Mouse (Mus musculus) heart, embryonic 13.5 days (tissue): ENCODE results near the gene Ddr2. TPM values are rescaled to one million over a fixed set of nuclear protein-coding genes. Genes with fewer than 3 reads are reported as not detected.

Experiments used
- ATAC-seq: fragments of 200-750 bp; cut with Nextera tagmentation; 2 replicates; pipeline ENCODE4 v1.8.0; 2017; ENCODE audit warnings: moderate TSS enrichment; ENCODE audit not compliant: insufficient number of reproducible peaks, low FRiP score, low TSS enrichment; ENCODE audit errors: extremely low read depth
- H3K27ac ChIP-seq: fragments of 300-500 bp; sonication (generic); replicated peaks from 2 replicates; pipeline ENCODE4 v1.5.1; 2015; ENCODE audit warnings: moderate library complexity, mild to moderate bottlenecking, inconsistent platforms
- H3K27me3 ChIP-seq: fragments of 300-500 bp; sonication (generic); replicated peaks from 2 replicates; pipeline ENCODE4 v1.6.1; 2015; ENCODE audit warnings: mild to moderate bottlenecking, inconsistent platforms
- H3K36me3 ChIP-seq: fragments of 300-500 bp; sonication (generic); 2 replicates; pipeline ENCODE4 v1.6.1; 2015; ENCODE audit warnings: mild to moderate bottlenecking, inconsistent platforms
- H3K4me1 ChIP-seq: fragments of 300-500 bp; sonication (generic); 2 replicates; pipeline ENCODE4 v1.6.1; 2015; ENCODE audit warnings: inconsistent platforms
- H3K4me2 ChIP-seq: fragments of 300-500 bp; sonication (generic); 2 replicates; pipeline ENCODE4 v1.6.1; 2015; ENCODE audit warnings: inconsistent platforms, mild to moderate bottlenecking, moderate library complexity
- H3K4me3 ChIP-seq: fragments of 300-500 bp; sonication (generic); 2 replicates; pipeline ENCODE4 v1.5.1; 2015; ENCODE audit warnings: moderate library complexity, mild to moderate bottlenecking, inconsistent platforms
- H3K9ac ChIP-seq: fragments of 300-500 bp; sonication (generic); 2 replicates; pipeline ENCODE4 v1.6.1; 2015; ENCODE audit warnings: inconsistent platforms, mild to moderate bottlenecking, moderate library complexity
- H3K9me3 ChIP-seq: fragments of 300-500 bp; sonication (generic); 2 replicates; pipeline ENCODE4 v1.6.1; 2016; ENCODE audit warnings: inconsistent platforms
- WGBS: fragments of 180-500 bp; shearing (Covaris S2); methylation state at CpG from one replicate; pipeline ENCODE4 v1.1.7; 2015; ENCODE audit warnings: mixed read lengths; 5-methylcytosine and 5-hydroxymethylcytosine counted together
- polyA plus RNA-seq: library from polyadenylated mRNA; unstranded; fragments of >200 nt; fragmentation: Nextera tagmentation; extraction: Ambion mirVana; gene quantifications from 2 replicates; pipeline ENCODE4 v1.2.1, GENCODE M21; 2015

Ddr2 gene
- polyA plus RNA-seq, 1 experiment from 2014 or later: 11.2 TPM

- H3K27me3 ChIP-seq: no peaks in the 10 kb centered on the region
- H3K4me1 ChIP-seq: no peaks in the 10 kb centered on the region
- H3K27ac ChIP-seq: no peak overlapping the region
- no peaks in the 10 kb centered on the region for H3K36me3 ChIP-seq
- H3K4me2 ChIP-seq: no peak overlapping the region
- peaks cover 4% of the 10 kb centered on the region; the same call in 1 of the 2 replicates for H3K9me3 ChIP-seq
- H3K4me3 ChIP-seq: no peak overlapping the region
- WGBS: 81% methylated on average over 11 of the region's 11 CpGs
- no peak overlapping the region for H3K9ac ChIP-seq
- ATAC-seq: no peak
These were observed 52.5 kb downstream of the Ddr2 start for GRCm38 (mm10) chr1:170058051-170058450.

GRCm38 (mm10) chr1:170057607-170058006 lies 53.0 kb downstream of the Ddr2 start:
- Histone ChIP-seq H3K4me2 (no peak overlapping the region), H3K9me3 (peaks cover 4% of the 10 kb centered on the region; the same call in 1 of the 2 replicates), H3K9ac (no peak overlapping the region), H3K27ac (no peak overlapping the region), H3K27me3 (no peaks in the 10 kb centered on the region), H3K4me1 (no peaks in the 10 kb centered on the region), H3K4me3 (no peak overlapping the region), H3K36me3 (no peaks in the 10 kb centered on the region)
- 71% methylated on average over 7 of the region's 7 CpGs for WGBS
- no peak for ATAC-seq

GRCm38 (mm10) chr1:170056921-170057320 lies 53.6 kb downstream of the Ddr2 start:
- 71% methylated on average over 3 of the region's 3 CpGs for WGBS
- no peak overlapping the region for H3K4me3 ChIP-seq

GRCm38 (mm10) chr1:170056214-170056613 lies 54.3 kb downstream of the Ddr2 start:
- Histone ChIP-seq H3K9ac (no peak overlapping the region), H3K9me3 (peaks cover 4% of the 10 kb centered on the region; the same call in 1 of the 2 replicates), H3K4me2 (no peak overlapping the region), H3K27me3 (no peaks in the 10 kb centered on the region), H3K4me3 (no peak overlapping the region), H3K36me3 (no peaks in the 10 kb centered on the region), H3K27ac (no peak overlapping the region), H3K4me1 (no peaks in the 10 kb centered on the region)
- ATAC-seq: no peak
- 65% methylated on average over 6 of the region's 6 CpGs for WGBS

More at GRCm38 (mm10) chr1:170056921-170057320, 53.6 kb downstream of the Ddr2 start:
- no peaks in the 10 kb centered on the region for H3K27me3 ChIP-seq
- no peaks in the 10 kb centered on the region for H3K4me1 ChIP-seq
- no peak overlapping the region for H3K27ac ChIP-seq
- no peak overlapping the region for H3K9ac ChIP-seq
- no peak overlapping the region for H3K4me2 ChIP-seq
- peaks cover 4% of the 10 kb centered on the region; the same call in 1 of the 2 replicates for H3K9me3 ChIP-seq
- no peaks in the 10 kb centered on the region for H3K36me3 ChIP-seq
- no peak for ATAC-seq

GRCm38 (mm10) chr1:170052469-170053065 lies 58.0 kb downstream of the Ddr2 start:
- Histone ChIP-seq H3K27ac (no peak overlapping the region), H3K36me3 (no peaks in the 10 kb centered on the region), H3K9ac (no peak overlapping the region), H3K4me3 (no peak overlapping the region), H3K27me3 (no peaks in the 10 kb centered on the region), H3K4me2 (no peak overlapping the region), H3K9me3 (no peaks in the 10 kb centered on the region), H3K4me1 (no peaks in the 10 kb centered on the region)
- no peak for ATAC-seq
- 56% methylated on average over 1 of the region's 1 CpGs for WGBS

- H3K27me3 ChIP-seq: no peaks in the 10 kb centered on the region
- no peak for ATAC-seq
- no peaks in the 10 kb centered on the region for H3K4me1 ChIP-seq
These were observed 58.9 kb downstream of the Ddr2 start for GRCm38 (mm10) chr1:170051631-170052177.

GRCm38 (mm10) chr1:170048434-170048833 lies 62.1 kb downstream of the Ddr2 start:
- Histone ChIP-seq H3K4me2 (no peak overlapping the region), H3K4me1 (no peaks in the 10 kb centered on the region), H3K27ac (no peak overlapping the region), H3K27me3 (no peaks in the 10 kb centered on the region), H3K9me3 (no peaks in the 10 kb centered on the region), H3K9ac (no peak overlapping the region), H3K36me3 (no peaks in the 10 kb centered on the region), H3K4me3 (no peak overlapping the region)
- ATAC-seq: no peak
- WGBS: 78% methylated on average over 4 of the region's 4 CpGs

More at GRCm38 (mm10) chr1:170051631-170052177, 58.9 kb downstream of the Ddr2 start:
- H3K4me3 ChIP-seq: no peak overlapping the region
- 65% methylated on average over 5 of the region's 5 CpGs for WGBS
- H3K9ac ChIP-seq: no peak overlapping the region
- no peaks in the 10 kb centered on the region for H3K36me3 ChIP-seq
- H3K27ac ChIP-seq: no peak overlapping the region
- no peaks in the 10 kb centered on the region for H3K9me3 ChIP-seq
- no peak overlapping the region for H3K4me2 ChIP-seq

- Histone ChIP-seq H3K9ac (no peak overlapping the region), H3K4me1 (no peaks in the 10 kb centered on the region), H3K4me2 (no peak overlapping the region), H3K4me3 (no peak overlapping the region), H3K27me3 (no peaks in the 10 kb centered on the region), H3K36me3 (no peaks in the 10 kb centered on the region), H3K27ac (no peak overlapping the region), H3K9me3 (no peaks in the 10 kb centered on the region)
- ATAC-seq: no peak
- WGBS: 64% methylated on average over 9 of the region's 9 CpGs
These were observed 65.7 kb downstream of the Ddr2 start for GRCm38 (mm10) chr1:170044726-170045471.

- no peaks in the 10 kb centered on the region for H3K27me3 ChIP-seq
- H3K9ac ChIP-seq: no peak overlapping the region
- no peak overlapping the region for H3K27ac ChIP-seq
- no peak for ATAC-seq
- H3K4me3 ChIP-seq: no peak overlapping the region
- no peak overlapping the region for H3K4me2 ChIP-seq
- no peaks in the 10 kb centered on the region for H3K4me1 ChIP-seq
- H3K36me3 ChIP-seq: no peaks in the 10 kb centered on the region
- H3K9me3 ChIP-seq: no peaks in the 10 kb centered on the region
These were observed 66.8 kb downstream of the Ddr2 start for GRCm38 (mm10) chr1:170043753-170044152.

- 74% methylated on average over 5 of the region's 5 CpGs for WGBS
- Histone ChIP-seq H3K4me2 (no peak overlapping the region), H3K4me1 (peaks cover 3% of the 10 kb centered on the region; the same call in 1 of the 2 replicates), H3K9ac (no peak overlapping the region), H3K4me3 (no peak overlapping the region), H3K9me3 (no peaks in the 10 kb centered on the region), H3K36me3 (no peaks in the 10 kb centered on the region), H3K27ac (no peak overlapping the region), H3K27me3 (no peaks in the 10 kb centered on the region)
- no peak for ATAC-seq
These were observed 67.6 kb downstream of the Ddr2 start for GRCm38 (mm10) chr1:170042996-170043395.

- no peak overlapping the region for H3K4me3 ChIP-seq
- no peak overlapping the region for H3K4me2 ChIP-seq
- H3K4me1 ChIP-seq: peaks cover 3% of the 10 kb centered on the region; the same call in 1 of the 2 replicates
- H3K9ac ChIP-seq: no peak overlapping the region
- no peaks in the 10 kb centered on the region for H3K36me3 ChIP-seq
- H3K9me3 ChIP-seq: no peaks in the 10 kb centered on the region
- H3K27me3 ChIP-seq: no peaks in the 10 kb centered on the region
- 73% methylated on average over 4 of the region's 4 CpGs for WGBS
- H3K27ac ChIP-seq: no peak overlapping the region
- no peak for ATAC-seq
These were observed 71.2 kb downstream of the Ddr2 start for GRCm38 (mm10) chr1:170039402-170039801.
